Mouse (Mus musculus) ovary, postnatal 36 days (tissue): ENCODE data around the gene Pnp2.
"Not testable (repeated sequence)": the region's sequence is repeated elsewhere in the genome, so short reads cannot be mapped to it uniquely, and the experiment has no call there.

Experiments
- DNase-seq: peaks from one replicate; pipeline ENCODE4 v3.0.0; 2022; ENCODE audit warnings: low spot score, mixed read lengths

The Pnp2 gene

GRCm38 (mm10) chr14:50955942-50956508 lies at the start of gene Pnp2:
Pnp2 (plus strand) TSS chr14:50955992.
- peak; percentile 61 for DNase-seq

- no peak for DNase-seq
Observed at GRCm38 (mm10) chr14:50908126-50908525, 47.7 kb upstream of the Pnp2 start.

- no peak for DNase-seq
Observed at GRCm38 (mm10) chr14:50911356-50911755, 44.4 kb upstream of the Pnp2 start.

GRCm38 (mm10) chr14:50923437-50923836 lies 32.4 kb upstream of the Pnp2 start:
- not testable (repeated sequence) for DNase-seq

- peak; percentile 95 for DNase-seq
Observed at GRCm38 (mm10) chr14:50924281-50925064, 31.3 kb upstream of the Pnp2 start, which contains the start of the genes Osgep and Apex1. Osgep (minus strand) TSS chr14:50924893. Apex1 (plus strand) TSS chr14:50924968.

GRCm38 (mm10) chr14:50925111-50925920 lies 30.5 kb upstream of the Pnp2 start:
- DNase-seq = no peak

- DNase-seq = no peak
Observed at GRCm38 (mm10) chr14:50927366-50927765, 28.4 kb upstream of the Pnp2 start.

- no peak for DNase-seq
Observed at GRCm38 (mm10) chr14:50929951-50930350, 25.8 kb upstream of the Pnp2 start.

- no peak for DNase-seq
Observed at GRCm38 (mm10) chr14:50930377-50930753, 25.4 kb upstream of the Pnp2 start.

- peak; percentile 99 for DNase-seq
Observed at GRCm38 (mm10) chr14:50930754-50931492, 24.9 kb upstream of the Pnp2 start, which contains the start of the genes Pip4p1 and Pnp. Pip4p1 (minus strand) TSS chr14:50930856. Pnp (plus strand) TSS chr14:50931082.

- no peak for DNase-seq
Observed at GRCm38 (mm10) chr14:50931493-50932020, 24.2 kb upstream of the Pnp2 start.

- DNase-seq = no peak
Observed at GRCm38 (mm10) chr14:50936649-50937048, 19.1 kb upstream of the Pnp2 start.

- DNase-seq = no peak
Observed at GRCm38 (mm10) chr14:50938119-50938908, 17.5 kb upstream of the Pnp2 start.

- DNase-seq = no peak
Observed at GRCm38 (mm10) chr14:50938940-50939339, 16.9 kb upstream of the Pnp2 start.

GRCm38 (mm10) chr14:50943932-50944667 lies 11.7 kb upstream of the Pnp2 start, which contains the start of gene Gm49342:
Gm49342 (plus strand) TSS chr14:50944517.
- DNase-seq = peak; percentile 93

- DNase-seq = not testable (repeated sequence)
Observed at GRCm38 (mm10) chr14:50944668-50945033, 11.1 kb upstream of the Pnp2 start.

GRCm38 (mm10) chr14:50945081-50945480 lies 10.7 kb upstream of the Pnp2 start:
- DNase-seq = not testable (repeated sequence)

- not testable (repeated sequence) for DNase-seq
Observed at GRCm38 (mm10) chr14:50945526-50945925, 10.3 kb upstream of the Pnp2 start.

GRCm38 (mm10) chr14:50955487-50955886 lies 305 bp upstream of the Pnp2 start:
- no peak for DNase-seq

- DNase-seq = not testable (repeated sequence)
Observed at GRCm38 (mm10) chr14:50956724-50957123, 932 bp downstream of the Pnp2 start.
